ENCODE assay signal across 18 mouse cellular contexts in the genomic region with DNA sequence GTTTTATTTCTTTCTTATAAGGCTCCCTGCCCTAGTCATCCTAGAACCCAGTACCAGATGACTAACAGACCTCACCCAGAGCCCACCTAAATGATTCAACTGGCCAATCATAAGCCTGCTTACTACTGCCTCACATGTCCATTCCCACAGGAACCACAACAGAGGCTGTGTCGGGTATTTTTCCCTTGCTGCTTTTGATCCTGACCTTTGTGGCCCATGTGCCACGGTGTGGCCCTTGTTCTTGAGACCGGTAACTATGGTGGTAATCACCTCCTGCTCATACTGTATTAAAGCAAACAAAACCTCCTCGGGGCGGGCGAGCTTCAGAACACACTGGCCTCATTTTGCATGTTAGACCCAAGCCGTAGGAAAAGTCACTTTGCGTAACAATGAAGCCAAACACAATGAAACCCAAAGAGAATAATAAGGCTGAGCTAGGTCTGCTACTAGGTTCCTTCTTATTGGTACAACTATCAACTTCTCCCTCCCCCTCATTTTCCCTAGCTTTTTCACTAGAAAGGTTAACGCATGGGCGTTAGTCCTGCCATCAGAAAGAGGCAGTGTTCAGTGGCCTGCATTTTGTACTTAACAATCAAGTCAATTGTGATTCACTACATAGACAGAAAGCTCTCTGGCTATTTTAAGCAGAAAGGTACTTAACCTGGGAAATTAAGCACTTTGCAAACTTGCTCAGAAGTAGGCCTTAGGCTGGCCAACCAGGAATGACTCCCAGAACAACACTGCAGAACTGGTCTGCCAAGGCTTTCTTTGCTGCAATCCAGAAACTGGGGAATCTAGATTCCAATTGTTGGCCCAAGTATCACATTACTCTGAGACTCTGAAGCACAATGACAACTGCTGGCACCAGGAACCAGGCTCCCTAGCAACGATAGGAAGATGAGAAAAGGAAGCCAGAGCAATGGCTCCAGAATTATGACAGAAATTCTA. TPM values are rescaled to one million over a fixed set of nuclear protein-coding genes. Genes with fewer than 3 reads are reported as not detected.
A peak's percentile ranks its signal among the peaks of the same experiment; 100 is the strongest.
DNase-seq lines count a peak whose midpoint lies in the region; ATAC-seq and TF ChIP-seq lines count a peak whose summit lies in the region.
"Had no signal": no experiment of that assay in that cellular context is flagged by ENCODE, and none has a peak within 500 bp of the region (broad histone marks: within the 10 kb centered on the region; RNA-seq: fewer than 3 reads in every experiment).

No protein-coding gene starts in this region.

- H3K4me1 ChIP-seq in forebrain, postnatal 0 days (ENCODE audit: insufficient read depth), result no peaks in the 10 kb centered on the region
- H3K4me1 ChIP-seq in forebrain, embryonic 12.5 days, result peaks cover 4% of the 10 kb centered on the region; the same call in 1 of the 2 replicates
- H3K4me1 ChIP-seq in midbrain, postnatal 0 days (ENCODE audit: insufficient read depth, low read length), result no peaks in the 10 kb centered on the region
- H3K4me1 ChIP-seq in midbrain, embryonic 13.5 days (replicated peaks), result 0 out of 2 replicates have a peak, but pooled peaks cover 8% of the 10 kb centered on the region
- no peaks in the 10 kb centered on the region for H3K4me1 ChIP-seq in stomach, postnatal 0 days (replicated peaks; ENCODE audit: control insufficient read depth, insufficient read depth)

- no peak overlapping the region for H3K4me3 ChIP-seq in forebrain, postnatal 0 days (ENCODE audit: low read depth, low read length)
- H3K4me3 ChIP-seq in forebrain, embryonic 12.5 days (replicated peaks), result no peak overlapping the region
- no peak overlapping the region for H3K4me3 ChIP-seq in midbrain, postnatal 0 days (ENCODE audit: low read depth, low read length)
- H3K4me3 ChIP-seq in midbrain, embryonic 13.5 days (replicated peaks), result no peak overlapping the region
- H3K4me3 ChIP-seq in stomach, postnatal 0 days (ENCODE audit: low read depth, low read length), result no peak overlapping the region
- H3K4me3 ChIP-seq: neural tube, embryonic 13.5 days had no signal

- no peak overlapping the region for H3K4me2 ChIP-seq in forebrain, postnatal 0 days (ENCODE audit: low read depth)
- H3K4me2 ChIP-seq in forebrain, embryonic 12.5 days, result no peak overlapping the region
- no peak overlapping the region for H3K4me2 ChIP-seq in midbrain, postnatal 0 days (ENCODE audit: low read depth, low read length, poor library complexity, severe bottlenecking)
- H3K4me2 ChIP-seq in midbrain, embryonic 13.5 days (replicated peaks), result no peak overlapping the region
- no peak overlapping the region for H3K4me2 ChIP-seq in stomach, postnatal 0 days (replicated peaks; ENCODE audit: low read depth)
- H3K4me2 ChIP-seq: neural tube, embryonic 13.5 days had no signal

- peak; percentile 19 for DNase-seq in forebrain, postnatal 0 days
- peak; percentile 16 for DNase-seq in midbrain, postnatal 0 days (ENCODE audit: low spot score)
- DNase-seq in fibroblast of lung, adult 2 months (ENCODE audit: low read depth), result peak; percentile 10
- peak; percentile 55 for DNase-seq in stomach, postnatal 0 days (ENCODE audit: low spot score)
- DNase-seq in left cerebral cortex, adult 8-10 months (ENCODE audit: low spot score in 2 of 2), result no peak
- DNase-seq: cerebellum, postnatal 14 days; gastrocnemius, postnatal 36 days had no signal

- no peak for TF ChIP-seq EP300 in stomach, postnatal 0 days (optimal IDR thresholded peaks at IDR 0.05)

- ATAC-seq in forebrain, postnatal 0 days, result no peak
- ATAC-seq in forebrain, embryonic 12.5 days (ENCODE audit: low FRiP score), result no peak
- ATAC-seq in midbrain, postnatal 0 days (ENCODE audit: low FRiP score), result no peak
- no peak for ATAC-seq in midbrain, embryonic 13.5 days
- ATAC-seq in stomach, postnatal 0 days (ENCODE audit: low FRiP score, low TSS enrichment), result peak; percentile 75; the same call in 1 of the 2 replicates
- no peak for ATAC-seq in CD4-positive, CD25-positive, alpha-beta regulatory T cell, adult 4 months
- ATAC-seq: Patski had no signal

- no peak overlapping the region for H3K9ac ChIP-seq in forebrain, postnatal 0 days
- no peak overlapping the region for H3K9ac ChIP-seq in forebrain, embryonic 12.5 days
- no peak overlapping the region for H3K9ac ChIP-seq in midbrain, postnatal 0 days (replicated peaks; ENCODE audit: low read length, poor library complexity, severe bottlenecking)
- no peak overlapping the region for H3K9ac ChIP-seq in midbrain, embryonic 13.5 days (replicated peaks)
- no peak overlapping the region for H3K9ac ChIP-seq in stomach, postnatal 0 days (ENCODE audit: low read length)
- H3K9ac ChIP-seq: neural tube, embryonic 13.5 days had no signal

- H3K36me3 ChIP-seq in forebrain, postnatal 0 days (ENCODE audit: insufficient read depth), result no peaks in the 10 kb centered on the region
- H3K36me3 ChIP-seq in forebrain, embryonic 12.5 days (replicated peaks), result no peaks in the 10 kb centered on the region
- H3K36me3 ChIP-seq in midbrain, postnatal 0 days (ENCODE audit: insufficient read depth, low read length), result no peaks in the 10 kb centered on the region
- no peaks in the 10 kb centered on the region for H3K36me3 ChIP-seq in midbrain, embryonic 13.5 days
- H3K36me3 ChIP-seq in stomach, postnatal 0 days (ENCODE audit: control insufficient read depth, insufficient read depth, low read length), result no peaks in the 10 kb centered on the region
- H3K36me3 ChIP-seq: neural tube, embryonic 13.5 days had no signal

- H3K9me3 ChIP-seq in forebrain, postnatal 0 days (ENCODE audit: low read length), result no peaks in the 10 kb centered on the region
- H3K9me3 ChIP-seq in forebrain, embryonic 12.5 days, result no peaks in the 10 kb centered on the region
- no peaks in the 10 kb centered on the region for H3K9me3 ChIP-seq in midbrain, postnatal 0 days (ENCODE audit: low read length)
- no peaks in the 10 kb centered on the region for H3K9me3 ChIP-seq in midbrain, embryonic 13.5 days
- H3K9me3 ChIP-seq in stomach, postnatal 0 days (ENCODE audit: control insufficient read depth, low read length), result no peaks in the 10 kb centered on the region
- H3K9me3 ChIP-seq: neural tube, embryonic 13.5 days had no signal

- H3K27me3 ChIP-seq in forebrain, postnatal 0 days (ENCODE audit: insufficient read depth, low read length), result no peaks in the 10 kb centered on the region
- H3K27me3 ChIP-seq in forebrain, embryonic 12.5 days, result no peaks in the 10 kb centered on the region
- no peaks in the 10 kb centered on the region for H3K27me3 ChIP-seq in midbrain, postnatal 0 days (ENCODE audit: insufficient read depth, low read length)
- H3K27me3 ChIP-seq in midbrain, embryonic 13.5 days, result no peaks in the 10 kb centered on the region
- H3K27me3 ChIP-seq in stomach, postnatal 0 days (ENCODE audit: control insufficient read depth, insufficient read depth, low read length), result no peaks in the 10 kb centered on the region
- H3K27me3 ChIP-seq: neural tube, embryonic 13.5 days; Patski had no signal

- WGBS in forebrain, postnatal 0 days, result 19% methylated on average over 11 of the region's 11 CpGs
- WGBS in forebrain, embryonic 12.5 days, result 17% methylated on average over 11 of the region's 11 CpGs
- 26% methylated on average over 11 of the region's 11 CpGs for WGBS in midbrain, postnatal 0 days
- WGBS in midbrain, embryonic 13.5 days, result 16% methylated on average over 11 of the region's 11 CpGs
- 44% methylated on average over 11 of the region's 11 CpGs for WGBS in stomach, postnatal 0 days

- no peak for TF ChIP-seq CTCF in forebrain, postnatal 0 days (IDR thresholded peaks at IDR 0.05; ENCODE audit: low read depth)
- no peak for TF ChIP-seq CTCF in midbrain, postnatal 0 days (IDR thresholded peaks at IDR 0.05)
- no peak for TF ChIP-seq CTCF in stomach, postnatal 0 days (IDR thresholded peaks at IDR 0.05; ENCODE audit: low read depth)

- no peak overlapping the region for H3K27ac ChIP-seq in forebrain, postnatal 0 days (ENCODE audit: low read depth, low read length)
- H3K27ac ChIP-seq in forebrain, embryonic 12.5 days, result no peak overlapping the region
- no peak overlapping the region for H3K27ac ChIP-seq in midbrain, postnatal 0 days (ENCODE audit: low read depth, low read length)
- no peak overlapping the region for H3K27ac ChIP-seq in midbrain, embryonic 13.5 days
- H3K27ac ChIP-seq in stomach, postnatal 0 days (replicated peaks), result peak overlapping the region; percentile 73
- H3K27ac ChIP-seq: neural tube, embryonic 13.5 days had no signal

RNA-seq across cellular contexts. Expression of a gene that starts 9.4 kb away (rescaled TPM):
- total RNA-seq in forebrain, postnatal 0 days (2014; rRNA removed), result not detected in 2 replicates
- polyA plus RNA-seq in forebrain, postnatal 0 days (2015; fragmentation: Nextera tagmentation; extraction: Ambion mirVana), result not detected in 2 replicates
- not detected in 2 replicates for polyA plus RNA-seq in forebrain, embryonic 12.5 days (2016; fragmentation: Nextera tagmentation; extraction: Ambion mirVana)
- total RNA-seq in midbrain, postnatal 0 days (2014; rRNA removed), result not detected in 2 replicates
- polyA plus RNA-seq in midbrain, postnatal 0 days (2015; fragmentation: Nextera tagmentation; extraction: Ambion mirVana), result not detected in 2 replicates
- not detected in 2 replicates for polyA plus RNA-seq in midbrain, embryonic 13.5 days (2015; fragmentation: Nextera tagmentation; extraction: Ambion mirVana)
- not detected in 2 replicates for polyA plus RNA-seq in stomach, postnatal 0 days (2015; fragmentation: Nextera tagmentation; extraction: Ambion mirVana)
- not detected for total RNA-seq in left cerebral cortex, adult 8-10 months (2022)
- polyA plus RNA-seq in CD4-positive, CD25-positive, alpha-beta regulatory T cell, adult 4 months (2017; shearing (Covaris generic)), result not detected
- total RNA-seq: gastrocnemius, postnatal 36 days; heart, postnatal 25 days; layer of hippocampus, adult 8-10 months had no signal
- polyA plus RNA-seq: forebrain, embryonic 11.5 days; limb, embryonic 11.5 days; neural tube, embryonic 13.5 days; Patski; stomach, embryonic 14.5 days had no signal

RNA-seq across cellular contexts. Expression of a gene that starts 16.9 kb away (rescaled TPM):
- 20.5 and 28.5 TPM in 2 replicates for total RNA-seq in forebrain, postnatal 0 days (2014; rRNA removed)
- polyA plus RNA-seq in forebrain, postnatal 0 days (2015; fragmentation: Nextera tagmentation; extraction: Ambion mirVana), result 4.1 and 7.3 TPM in 2 replicates
- polyA plus RNA-seq in forebrain, embryonic 12.5 days (2016; fragmentation: Nextera tagmentation; extraction: Ambion mirVana), result 14.5 and 17.3 TPM in 2 replicates
- 25.1 and 32.1 TPM in 2 replicates for total RNA-seq in midbrain, postnatal 0 days (2014; rRNA removed)
- 8.1 and 11.6 TPM in 2 replicates for polyA plus RNA-seq in midbrain, postnatal 0 days (2015; fragmentation: Nextera tagmentation; extraction: Ambion mirVana)
- 13.0 and 13.9 TPM in 2 replicates for polyA plus RNA-seq in midbrain, embryonic 13.5 days (2015; fragmentation: Nextera tagmentation; extraction: Ambion mirVana)
- polyA plus RNA-seq in stomach, postnatal 0 days (2015; fragmentation: Nextera tagmentation; extraction: Ambion mirVana), result 6.6 and 6.7 TPM in 2 replicates
- 10 to 100 TPM; 45.0 to 51.4 (median 46.7) TPM for total RNA-seq in left cerebral cortex, adult 8-10 months (2022)
- polyA plus RNA-seq in CD4-positive, CD25-positive, alpha-beta regulatory T cell, adult 4 months (2017; shearing (Covaris generic)), result 10 to 100 TPM; 15.9 to 19.1 TPM

RNA-seq across cellular contexts. Expression of a gene that starts 42.1 kb away (rescaled TPM):
- not detected in 2 replicates for total RNA-seq in forebrain, postnatal 0 days (2014; rRNA removed)
- polyA plus RNA-seq in forebrain, postnatal 0 days (2015; fragmentation: Nextera tagmentation; extraction: Ambion mirVana), result 0.70 TPM in 1 of 2 replicates, not detected in the other
- not detected in 2 replicates for polyA plus RNA-seq in forebrain, embryonic 12.5 days (2016; fragmentation: Nextera tagmentation; extraction: Ambion mirVana)
- total RNA-seq in midbrain, postnatal 0 days (2014; rRNA removed), result not detected in 2 replicates
- polyA plus RNA-seq in midbrain, postnatal 0 days (2015; fragmentation: Nextera tagmentation; extraction: Ambion mirVana), result 0.97 and 1.1 TPM in 2 replicates
- not detected in 2 replicates for polyA plus RNA-seq in midbrain, embryonic 13.5 days (2015; fragmentation: Nextera tagmentation; extraction: Ambion mirVana)
- 8.1 and 10.1 TPM in 2 replicates for polyA plus RNA-seq in stomach, postnatal 0 days (2015; fragmentation: Nextera tagmentation; extraction: Ambion mirVana)
- not detected for total RNA-seq in left cerebral cortex, adult 8-10 months (2022)
- not detected for polyA plus RNA-seq in CD4-positive, CD25-positive, alpha-beta regulatory T cell, adult 4 months (2017; shearing (Covaris generic))
- total RNA-seq: gastrocnemius, postnatal 36 days; heart, postnatal 25 days; layer of hippocampus, adult 8-10 months had no signal
- polyA plus RNA-seq: forebrain, embryonic 11.5 days; kidney, adult 2 months; Patski; stomach, embryonic 14.5 days had no signal

Comparison
In these comparisons a context has a peak if more than half of its experiments do, and no peak if none do; other contexts are left out.
1. DNase-seq: peak in forebrain, postnatal 0 days (single experiment), midbrain, postnatal 0 days (single experiment), fibroblast of lung, adult 2 months (single experiment) and stomach, postnatal 0 days (single experiment); none in left cerebral cortex, adult 8-10 months (0 of 2).